Mouse (Mus musculus): ENCODE measurements around the gene Pip5k1b. TPM values are rescaled to one million over a fixed set of nuclear protein-coding genes. Genes with fewer than 3 reads are reported as not detected.
A peak's percentile ranks its signal among the peaks of the same experiment; 100 is the strongest.

Gene Pip5k1b
- total RNA-seq, 2 experiments from 2014 or later: 27.5 to 30.1 TPM

GRCm38 (mm10) chr19:24257962-24258361 is 297.7 kb downstream of the Pip5k1b start:
- no peak for DNase-seq (ENCODE audit: low spot score in 2 of 2)
- intact Hi-C loops (cut with DNase I): loop anchor here (5.0 kb wide), 1 partner anchor 66 kb away; no protein-coding TSS in a partner anchor

- intact Hi-C loops (cut with DNase I): no loop called here
- peak in 1 of 2 experiments; percentile 8 for DNase-seq (ENCODE audit: low spot score in 2 of 2)
Measured at GRCm38 (mm10) chr19:24253657-24254260, 301.9 kb downstream of the Pip5k1b start.

- no peak for DNase-seq (ENCODE audit: low spot score in 2 of 2)
- intact Hi-C loops (cut with DNase I): no loop called here
Measured at GRCm38 (mm10) chr19:24251869-24252268, 303.8 kb downstream of the Pip5k1b start.

Other genes with a start within 250 kb of the Pip5k1b start
- gene Fam122a, start 78.5 kb downstream of the Pip5k1b start, total RNA-seq (2021): 10 to 100 TPM; 28.2 to 30.9 TPM
- under 1 TPM; 0.30 to 0.43 TPM for gene Tmem252, start 118.1 kb upstream of the Pip5k1b start, total RNA-seq (2021)

All from left cerebral cortex, postnatal 25 days (tissue).